Mouse (Mus musculus): Measurements from ENCODE around the gene Soat2. TPM values are rescaled to one million over a fixed set of nuclear protein-coding genes. Genes with fewer than 3 reads are reported as not detected.
A peak's percentile ranks its signal among the peaks of the same experiment; 100 is the strongest.

The Soat2 gene
- polyA plus RNA-seq, 1 experiment from 2014 or later: 0.42 TPM

- Histone ChIP-seq H3K4me3 (ENCODE audit: low read length) (no peak overlapping the region), H3K36me3 (ENCODE audit: control insufficient read depth, insufficient read depth) (no peaks in the 10 kb centered on the region), H3K9ac (ENCODE audit: low read length) (no peak overlapping the region), H3K27me3 (ENCODE audit: control insufficient read depth, insufficient read depth, low read length) (peaks cover 25% of the 10 kb centered on the region), H3K9me3 (replicated peaks; ENCODE audit: control insufficient read depth, low read length) (no peaks in the 10 kb centered on the region), H3K27ac (ENCODE audit: low read length) (no peak overlapping the region), H3K4me1 (ENCODE audit: control insufficient read depth, insufficient read depth, low read length) (peaks cover 10% of the 10 kb centered on the region), H3K4me2 (ENCODE audit: low read depth, low read length) (no peak overlapping the region)
- 0 out of 2 replicates have a peak, but pooled peaks have one; percentile 33 for ATAC-seq (replicated peaks; ENCODE audit: extremely low read depth, insufficient read depth, low FRiP score)
- 59% methylated on average over 23 of the region's 23 CpGs for WGBS
Measured at GRCm38 (mm10) chr15:102142914-102143912, 7.1 kb upstream of the Soat2 start.

- no peaks in the 10 kb centered on the region for H3K36me3 ChIP-seq (ENCODE audit: control insufficient read depth, insufficient read depth)
- peaks cover 25% of the 10 kb centered on the region for H3K27me3 ChIP-seq (ENCODE audit: control insufficient read depth, insufficient read depth, low read length)
- peak within 1 kb of the TSS; percentile 41; the same call in 1 of the 2 replicates for H3K9ac ChIP-seq (ENCODE audit: low read length)
- WGBS: 14% methylated on average over 22 of the region's 22 CpGs
- H3K27ac ChIP-seq (ENCODE audit: low read length): no peak within 1 kb of the TSS
- H3K4me3 ChIP-seq (ENCODE audit: low read length): peak within 1 kb of the TSS; percentile 28
- H3K4me1 ChIP-seq (ENCODE audit: control insufficient read depth, insufficient read depth, low read length): peaks cover 10% of the 10 kb centered on the region
- no peaks in the 10 kb centered on the region for H3K9me3 ChIP-seq (replicated peaks; ENCODE audit: control insufficient read depth, low read length)
- ATAC-seq (replicated peaks; ENCODE audit: extremely low read depth, insufficient read depth, low FRiP score): no peak
- peak within 1 kb of the TSS; percentile 49 for H3K4me2 ChIP-seq (ENCODE audit: low read depth, low read length)
Measured at GRCm38 (mm10) chr15:102144274-102144711, 6.0 kb upstream of the Soat2 start, which contains the start of gene Igfbp6. Gene Igfbp6 (plus strand): TSS chr15:102144362.

- Histone ChIP-seq H3K4me3 (ENCODE audit: low read length) (peak overlapping the region; percentile 28), H3K9ac (ENCODE audit: low read length) (peak overlapping the region; percentile 41; the same call in 1 of the 2 replicates), H3K4me1 (ENCODE audit: control insufficient read depth, insufficient read depth, low read length) (peaks cover 10% of the 10 kb centered on the region), H3K27me3 (ENCODE audit: control insufficient read depth, insufficient read depth, low read length) (peaks cover 25% of the 10 kb centered on the region), H3K36me3 (ENCODE audit: control insufficient read depth, insufficient read depth) (no peaks in the 10 kb centered on the region), H3K27ac (ENCODE audit: low read length) (no peak overlapping the region), H3K9me3 (replicated peaks; ENCODE audit: control insufficient read depth, low read length) (no peaks in the 10 kb centered on the region), H3K4me2 (ENCODE audit: low read depth, low read length) (peak overlapping the region; percentile 49)
- 12% methylated on average over 19 of the region's 19 CpGs for WGBS
- no peak for ATAC-seq (replicated peaks; ENCODE audit: extremely low read depth, insufficient read depth, low FRiP score)
Measured at GRCm38 (mm10) chr15:102144726-102145125, 5.6 kb upstream of the Soat2 start.

GRCm38 (mm10) chr15:102145330-102145729 is 5.0 kb upstream of the Soat2 start:
- Histone ChIP-seq H3K4me3 (ENCODE audit: low read length) (no peak overlapping the region), H3K27me3 (ENCODE audit: control insufficient read depth, insufficient read depth, low read length) (peaks cover 25% of the 10 kb centered on the region), H3K9me3 (replicated peaks; ENCODE audit: control insufficient read depth, low read length) (no peaks in the 10 kb centered on the region), H3K9ac (ENCODE audit: low read length) (no peak overlapping the region), H3K36me3 (ENCODE audit: control insufficient read depth, insufficient read depth) (no peaks in the 10 kb centered on the region), H3K4me2 (ENCODE audit: low read depth, low read length) (no peak overlapping the region), H3K4me1 (ENCODE audit: control insufficient read depth, insufficient read depth, low read length) (peaks cover 13% of the 10 kb centered on the region), H3K27ac (ENCODE audit: low read length) (no peak overlapping the region)
- WGBS: 75% methylated on average over 10 of the region's 10 CpGs
- ATAC-seq (replicated peaks; ENCODE audit: extremely low read depth, insufficient read depth, low FRiP score): no peak

DNA sequence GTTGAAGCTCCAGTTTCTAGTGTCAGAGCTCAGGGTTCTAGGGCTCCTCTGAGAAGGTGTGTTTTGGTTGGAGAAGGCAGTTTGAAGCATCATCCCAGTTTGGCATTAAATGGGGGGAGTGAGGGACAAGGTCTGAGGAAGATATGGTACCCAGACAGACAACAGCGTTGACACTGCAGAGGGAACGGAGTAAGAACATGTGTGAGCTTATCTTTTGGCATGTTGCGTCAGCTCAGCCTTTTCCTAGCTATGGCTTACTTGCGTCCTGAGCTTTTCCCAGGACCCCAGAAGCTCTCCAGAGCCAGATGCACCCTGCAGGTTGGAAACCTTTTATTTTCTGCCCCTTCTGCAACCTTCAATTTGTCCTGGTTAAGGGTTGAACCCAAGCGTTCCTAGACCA is 4.2 kb upstream of the Soat2 start:
- Histone ChIP-seq H3K4me1 (ENCODE audit: control insufficient read depth, insufficient read depth, low read length) (peaks cover 17% of the 10 kb centered on the region), H3K9me3 (replicated peaks; ENCODE audit: control insufficient read depth, low read length) (no peaks in the 10 kb centered on the region), H3K36me3 (ENCODE audit: control insufficient read depth, insufficient read depth) (no peaks in the 10 kb centered on the region), H3K9ac (ENCODE audit: low read length) (no peak overlapping the region), H3K27ac (ENCODE audit: low read length) (no peak overlapping the region), H3K4me2 (ENCODE audit: low read depth, low read length) (no peak overlapping the region), H3K4me3 (ENCODE audit: low read length) (no peak overlapping the region), H3K27me3 (ENCODE audit: control insufficient read depth, insufficient read depth, low read length) (peaks cover 25% of the 10 kb centered on the region)
- 56% methylated on average over 5 of the region's 5 CpGs for WGBS
- ATAC-seq (replicated peaks; ENCODE audit: extremely low read depth, insufficient read depth, low FRiP score): no peak

DNA sequence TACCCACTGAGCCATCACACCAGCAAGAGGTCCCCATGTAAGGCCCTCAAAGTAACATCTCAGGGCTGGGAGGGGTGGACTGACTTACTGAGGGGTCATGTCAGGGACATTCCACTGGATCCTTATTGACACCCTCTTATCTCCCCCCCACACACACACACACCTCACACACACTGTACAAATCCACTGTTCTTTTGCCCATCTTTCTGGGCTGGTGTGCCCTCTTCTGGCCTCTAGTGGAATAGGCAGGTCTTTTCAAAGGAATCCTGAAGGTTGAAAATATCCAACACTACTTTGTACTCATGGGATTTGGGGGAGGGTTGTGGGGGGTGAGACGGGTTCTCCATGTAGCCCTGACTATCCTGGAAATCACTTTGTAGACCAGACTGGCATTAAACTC is 3.4 kb upstream of the Soat2 start:
- Histone ChIP-seq H3K4me2 (ENCODE audit: low read depth, low read length) (no peak overlapping the region), H3K4me1 (ENCODE audit: control insufficient read depth, insufficient read depth, low read length) (peaks cover 17% of the 10 kb centered on the region), H3K4me3 (ENCODE audit: low read length) (no peak overlapping the region), H3K9me3 (replicated peaks; ENCODE audit: control insufficient read depth, low read length) (no peaks in the 10 kb centered on the region), H3K27me3 (ENCODE audit: control insufficient read depth, insufficient read depth, low read length) (peaks cover 25% of the 10 kb centered on the region), H3K9ac (ENCODE audit: low read length) (no peak overlapping the region), H3K36me3 (ENCODE audit: control insufficient read depth, insufficient read depth) (no peaks in the 10 kb centered on the region), H3K27ac (ENCODE audit: low read length) (no peak overlapping the region)
- WGBS: 0% methylated on average over 1 of the region's 1 CpGs
- 0 out of 2 replicates have a peak, but pooled peaks have one; percentile 21 for ATAC-seq (replicated peaks; ENCODE audit: extremely low read depth, insufficient read depth, low FRiP score)

- Histone ChIP-seq H3K4me2 (ENCODE audit: low read depth, low read length) (no peak overlapping the region), H3K27me3 (ENCODE audit: control insufficient read depth, insufficient read depth, low read length) (peaks cover 25% of the 10 kb centered on the region), H3K9me3 (replicated peaks; ENCODE audit: control insufficient read depth, low read length) (no peaks in the 10 kb centered on the region), H3K9ac (ENCODE audit: low read length) (no peak overlapping the region), H3K27ac (ENCODE audit: low read length) (no peak overlapping the region), H3K4me1 (ENCODE audit: control insufficient read depth, insufficient read depth, low read length) (peaks cover 17% of the 10 kb centered on the region), H3K4me3 (ENCODE audit: low read length) (no peak overlapping the region), H3K36me3 (ENCODE audit: control insufficient read depth, insufficient read depth) (no peaks in the 10 kb centered on the region)
- WGBS: 56% methylated on average over 16 of the region's 16 CpGs
- no peak for ATAC-seq (replicated peaks; ENCODE audit: extremely low read depth, insufficient read depth, low FRiP score)
Measured at GRCm38 (mm10) chr15:102147674-102148402, 2.5 kb upstream of the Soat2 start.

- Histone ChIP-seq H3K27ac (ENCODE audit: low read length) (no peak overlapping the region), H3K4me2 (ENCODE audit: low read depth, low read length) (no peak overlapping the region), H3K9me3 (replicated peaks; ENCODE audit: control insufficient read depth, low read length) (no peaks in the 10 kb centered on the region), H3K36me3 (ENCODE audit: control insufficient read depth, insufficient read depth) (no peaks in the 10 kb centered on the region), H3K4me3 (ENCODE audit: low read length) (no peak overlapping the region), H3K27me3 (ENCODE audit: control insufficient read depth, insufficient read depth, low read length) (peaks cover 14% of the 10 kb centered on the region), H3K4me1 (ENCODE audit: control insufficient read depth, insufficient read depth, low read length) (peaks cover 12% of the 10 kb centered on the region), H3K9ac (ENCODE audit: low read length) (no peak overlapping the region)
- WGBS: 75% methylated on average over 4 of the region's 4 CpGs
- no peak for ATAC-seq (replicated peaks; ENCODE audit: extremely low read depth, insufficient read depth, low FRiP score)
Measured at GRCm38 (mm10) chr15:102149561-102149960, 765 bp upstream of the Soat2 start.

Measured in heart, embryonic 16.5 days (tissue).